Mouse (Mus musculus): ENCODE data around the gene Ffar3. TPM values are rescaled to one million over a fixed set of nuclear protein-coding genes. Genes with fewer than 3 reads are reported as not detected.
"Not testable (repeated sequence)": the region's sequence is repeated elsewhere in the genome, so short reads cannot be mapped to it uniquely, and the experiment has no call there.

Gene Ffar3
- polyA plus RNA-seq, 1 experiment from 2014 or later, result 0.21 TPM

- no peak for TF ChIP-seq CTCF (IDR thresholded peaks at IDR 0.05; ENCODE audit: low read depth)
- 55% methylated on average over 4 of the region's 4 CpGs for WGBS
- H3K27ac ChIP-seq (ENCODE audit: low read depth, low read length), result no peak overlapping the region
Measured at GRCm38 (mm10) chr7:30841379-30841778, 14.6 kb downstream of the Ffar3 start.

DNA sequence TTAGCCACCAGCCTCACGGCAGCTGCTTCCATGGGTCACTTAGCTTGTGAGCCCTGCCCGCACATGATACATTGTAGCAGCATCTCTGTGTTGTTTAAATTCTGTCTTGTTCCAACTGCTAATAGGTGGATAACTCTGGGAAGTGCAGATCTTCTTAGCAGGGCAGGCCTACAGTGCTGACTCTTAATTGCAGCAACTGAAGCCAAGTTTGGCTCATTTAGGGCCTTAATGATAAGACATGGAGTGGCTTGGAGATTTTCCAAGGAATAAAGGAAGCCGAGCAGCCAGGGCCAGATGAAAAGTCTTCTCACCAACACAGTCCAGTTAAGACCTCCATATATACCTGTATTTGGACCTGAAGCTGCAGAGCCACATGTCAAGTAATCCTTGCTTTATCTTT, 15.7 kb downstream of the Ffar3 start:
- Histone ChIP-seq H3K27ac (ENCODE audit: low read depth, low read length) (no peak overlapping the region), H3K4me2 (replicated peaks; ENCODE audit: low read depth) (no peak overlapping the region), H3K9me3 (ENCODE audit: control insufficient read depth) (no peaks in the 10 kb centered on the region), H3K36me3 (ENCODE audit: control insufficient read depth, insufficient read depth) (no peaks in the 10 kb centered on the region), H3K9ac (ENCODE audit: low read depth, low read length) (no peak overlapping the region), H3K27me3 (replicated peaks; ENCODE audit: control insufficient read depth, insufficient read depth, low read length) (no peaks in the 10 kb centered on the region), H3K4me1 (replicated peaks; ENCODE audit: control insufficient read depth, insufficient read depth, low read length) (0 out of 2 replicates have a peak, but pooled peaks cover 3% of the 10 kb centered on the region), H3K4me3 (ENCODE audit: low read depth, low read length) (no peak overlapping the region)
- WGBS, result 48% methylated on average over 3 of the region's 3 CpGs
- ATAC-seq, result no peak
- no peak for TF ChIP-seq CTCF (IDR thresholded peaks at IDR 0.05; ENCODE audit: low read depth)

More at GRCm38 (mm10) chr7:30841379-30841778, 14.6 kb downstream of the Ffar3 start:
- no peaks in the 10 kb centered on the region for H3K27me3 ChIP-seq (replicated peaks; ENCODE audit: control insufficient read depth, insufficient read depth, low read length)
- H3K4me3 ChIP-seq (ENCODE audit: low read depth, low read length), result no peak overlapping the region
- no peaks in the 10 kb centered on the region for H3K36me3 ChIP-seq (ENCODE audit: control insufficient read depth, insufficient read depth)
- H3K4me1 ChIP-seq (replicated peaks; ENCODE audit: control insufficient read depth, insufficient read depth, low read length), result 0 out of 2 replicates have a peak, but pooled peaks cover 3% of the 10 kb centered on the region
- H3K9ac ChIP-seq (ENCODE audit: low read depth, low read length), result no peak overlapping the region
- no peak overlapping the region for H3K4me2 ChIP-seq (replicated peaks; ENCODE audit: low read depth)
- H3K9me3 ChIP-seq (ENCODE audit: control insufficient read depth), result no peaks in the 10 kb centered on the region
- ATAC-seq, result peak; percentile 62

DNA sequence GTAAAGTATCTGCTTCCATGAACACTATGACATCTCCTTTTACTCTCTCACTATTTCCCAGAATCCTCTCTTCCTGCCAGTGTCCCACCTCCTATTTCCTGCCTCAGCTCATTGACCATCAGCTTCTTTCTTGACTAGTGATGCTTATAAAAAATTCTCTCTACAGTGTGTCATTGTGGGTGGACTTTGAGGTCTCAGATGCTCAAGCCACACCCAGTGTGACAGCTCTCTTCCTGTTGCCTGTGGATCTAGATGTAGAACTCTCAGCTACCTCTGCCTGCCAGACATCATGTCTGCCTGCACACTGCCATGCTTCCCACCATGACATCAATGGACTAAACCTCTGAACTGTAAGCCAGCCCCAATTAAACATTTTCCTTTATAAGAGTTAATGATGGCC, 18.7 kb downstream of the Ffar3 start:
- H3K9ac ChIP-seq (ENCODE audit: low read depth, low read length), result no peak overlapping the region
- H3K36me3 ChIP-seq (ENCODE audit: control insufficient read depth, insufficient read depth), result no peaks in the 10 kb centered on the region
- no peak overlapping the region for H3K4me2 ChIP-seq (replicated peaks; ENCODE audit: low read depth)
- TF ChIP-seq CTCF (IDR thresholded peaks at IDR 0.05; ENCODE audit: low read depth), result no peak
- no peaks in the 10 kb centered on the region for H3K9me3 ChIP-seq (ENCODE audit: control insufficient read depth)
- no peaks in the 10 kb centered on the region for H3K27me3 ChIP-seq (replicated peaks; ENCODE audit: control insufficient read depth, insufficient read depth, low read length)
- 0 out of 2 replicates have a peak, but pooled peaks cover 3% of the 10 kb centered on the region for H3K4me1 ChIP-seq (replicated peaks; ENCODE audit: control insufficient read depth, insufficient read depth, low read length)
- ATAC-seq, result 0 out of 2 replicates have a peak, but pooled peaks have one; percentile 27
- H3K4me3 ChIP-seq (ENCODE audit: low read depth, low read length), result no peak overlapping the region
- H3K27ac ChIP-seq (ENCODE audit: low read depth, low read length), result no peak overlapping the region

GRCm38 (mm10) chr7:30832684-30833083, 23.3 kb downstream of the Ffar3 start:
- not testable (repeated sequence) for H3K4me3 ChIP-seq (ENCODE audit: low read depth, low read length); H3K4me2 ChIP-seq (replicated peaks; ENCODE audit: low read depth); H3K27ac ChIP-seq (ENCODE audit: low read depth, low read length); ATAC-seq; H3K9ac ChIP-seq (ENCODE audit: low read depth, low read length); H3K27me3 ChIP-seq (replicated peaks; ENCODE audit: control insufficient read depth, insufficient read depth, low read length); H3K4me1 ChIP-seq (replicated peaks; ENCODE audit: control insufficient read depth, insufficient read depth, low read length); H3K36me3 ChIP-seq (ENCODE audit: control insufficient read depth, insufficient read depth); H3K9me3 ChIP-seq (ENCODE audit: control insufficient read depth)
- WGBS, result 53% methylated on average over 7 of the region's 11 CpGs

DNA sequence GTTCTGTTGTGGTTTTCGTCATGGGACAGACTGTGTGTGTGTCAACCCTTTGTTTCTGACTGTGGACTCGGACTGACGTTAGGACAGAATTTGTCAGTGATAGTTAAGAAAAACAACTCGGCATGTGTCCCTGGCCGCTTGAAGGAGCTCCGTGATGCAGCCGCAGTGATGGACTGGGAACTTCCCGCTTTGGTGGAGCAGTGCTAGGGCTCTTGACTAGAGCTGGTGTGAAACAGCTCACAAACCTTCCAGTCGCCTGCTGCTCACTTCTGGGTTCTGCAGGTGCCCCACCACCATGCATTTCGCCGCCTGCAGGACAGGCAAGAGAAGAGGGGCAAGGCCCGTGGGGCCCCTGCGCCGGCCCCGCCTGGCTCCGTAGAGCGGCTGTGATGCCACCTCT, 23.7 kb downstream of the Ffar3 start:
- 76% methylated on average over 17 of the region's 17 CpGs for WGBS
- Histone ChIP-seq H3K9me3 (ENCODE audit: control insufficient read depth) (no peaks in the 10 kb centered on the region), H3K4me1 (replicated peaks; ENCODE audit: control insufficient read depth, insufficient read depth, low read length) (no peaks in the 10 kb centered on the region), H3K27me3 (replicated peaks; ENCODE audit: control insufficient read depth, insufficient read depth, low read length) (no peaks in the 10 kb centered on the region), H3K4me2 (replicated peaks; ENCODE audit: low read depth) (no peak overlapping the region), H3K36me3 (ENCODE audit: control insufficient read depth, insufficient read depth) (no peaks in the 10 kb centered on the region), H3K4me3 (ENCODE audit: low read depth, low read length) (no peak overlapping the region), H3K9ac (ENCODE audit: low read depth, low read length) (no peak overlapping the region), H3K27ac (ENCODE audit: low read depth, low read length) (no peak overlapping the region)
- no peak for ATAC-seq
- TF ChIP-seq CTCF (IDR thresholded peaks at IDR 0.05; ENCODE audit: low read depth), result no peak

DNA sequence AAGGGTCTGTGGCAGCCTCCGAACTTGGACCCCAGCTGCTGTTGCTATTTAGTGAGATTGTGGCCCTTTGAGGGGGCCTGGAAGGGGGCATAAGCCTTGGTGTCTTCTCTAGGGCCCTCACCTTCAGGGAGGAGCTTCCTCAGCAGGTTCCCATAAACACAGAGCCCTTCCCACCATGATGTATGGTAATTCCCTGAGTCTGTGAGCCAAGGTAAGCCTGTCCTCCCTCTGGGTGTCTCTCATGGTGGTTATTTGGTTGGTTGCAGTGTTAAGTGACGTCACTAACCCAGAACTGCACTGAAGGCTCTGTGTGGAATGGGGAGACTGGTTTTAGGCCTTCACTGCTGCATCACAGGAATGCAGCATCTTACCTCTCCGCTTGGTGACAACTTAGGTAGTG, 26.6 kb downstream of the Ffar3 start:
- 71% methylated on average over 3 of the region's 3 CpGs for WGBS
- no peak for ATAC-seq
- Histone ChIP-seq H3K9ac (ENCODE audit: low read depth, low read length) (no peak overlapping the region), H3K36me3 (ENCODE audit: control insufficient read depth, insufficient read depth) (no peaks in the 10 kb centered on the region), H3K9me3 (ENCODE audit: control insufficient read depth) (no peaks in the 10 kb centered on the region), H3K4me1 (replicated peaks; ENCODE audit: control insufficient read depth, insufficient read depth, low read length) (no peaks in the 10 kb centered on the region), H3K27me3 (replicated peaks; ENCODE audit: control insufficient read depth, insufficient read depth, low read length) (no peaks in the 10 kb centered on the region), H3K4me2 (replicated peaks; ENCODE audit: low read depth) (no peak overlapping the region), H3K27ac (ENCODE audit: low read depth, low read length) (no peak overlapping the region), H3K4me3 (ENCODE audit: low read depth, low read length) (no peak overlapping the region)
- TF ChIP-seq CTCF (IDR thresholded peaks at IDR 0.05; ENCODE audit: low read depth), result no peak

- not testable (repeated sequence) for H3K9me3 ChIP-seq (ENCODE audit: control insufficient read depth); H3K36me3 ChIP-seq (ENCODE audit: control insufficient read depth, insufficient read depth); H3K4me3 ChIP-seq (ENCODE audit: low read depth, low read length); H3K4me1 ChIP-seq (replicated peaks; ENCODE audit: control insufficient read depth, insufficient read depth, low read length); H3K4me2 ChIP-seq (replicated peaks; ENCODE audit: low read depth); H3K9ac ChIP-seq (ENCODE audit: low read depth, low read length); H3K27ac ChIP-seq (ENCODE audit: low read depth, low read length); ATAC-seq; H3K27me3 ChIP-seq (replicated peaks; ENCODE audit: control insufficient read depth, insufficient read depth, low read length)
Measured at GRCm38 (mm10) chr7:30828871-30829270, 27.1 kb downstream of the Ffar3 start.
